ENCODE assay signal across 12 mouse cellular contexts in the genomic region with DNA sequence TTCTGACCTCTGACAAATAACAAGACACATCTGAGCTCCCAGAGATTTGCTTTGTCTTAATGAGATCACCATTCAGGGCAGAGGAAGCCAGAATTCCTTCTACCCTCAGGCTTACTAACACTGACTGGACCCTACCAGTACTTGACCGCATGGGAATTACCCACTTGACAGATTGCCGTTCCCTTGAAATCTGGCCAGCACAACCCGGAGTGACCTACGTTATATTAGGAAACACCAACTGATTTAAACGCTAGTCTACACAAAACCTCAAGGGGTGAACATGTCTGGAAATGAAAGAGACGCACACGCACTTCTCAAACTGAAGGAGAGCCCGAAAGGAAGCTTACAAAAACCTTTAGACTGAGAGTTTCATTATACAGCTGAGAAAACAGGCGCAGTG.
DNase-seq lines count a peak whose midpoint lies in the region; ATAC-seq and TF ChIP-seq lines count a peak whose summit lies in the region.
"Had no signal": no experiment of that assay in that cellular context is flagged by ENCODE, and none has a peak within 500 bp of the region (broad histone marks: within the 10 kb centered on the region; RNA-seq: fewer than 3 reads in every experiment).

No protein-coding gene starts in this region.

- ATAC-seq in hindbrain, embryonic 16.5 days, result 0 out of 2 replicates have a peak, but pooled peaks have one; percentile 34
- no peak for ATAC-seq in hindbrain, embryonic 14.5 days (ENCODE audit: low FRiP score)
- peak; percentile 80 for ATAC-seq in lung, postnatal 0 days

- peaks cover 3% of the 10 kb centered on the region; the same call in 1 of the 2 replicates for H3K9me3 ChIP-seq in hindbrain, embryonic 16.5 days (ENCODE audit: control insufficient read depth, low read length)
- H3K9me3 ChIP-seq in hindbrain, embryonic 14.5 days (ENCODE audit: control insufficient read depth, low read length), result no peaks in the 10 kb centered on the region
- no peaks in the 10 kb centered on the region for H3K9me3 ChIP-seq in lung, postnatal 0 days (ENCODE audit: low read length)
- H3K9me3 ChIP-seq in midbrain, embryonic 10.5 days (replicated peaks), result no peaks in the 10 kb centered on the region
- H3K9me3 ChIP-seq: limb, embryonic 12.5 days had no signal

- H3K36me3 ChIP-seq in hindbrain, embryonic 16.5 days (ENCODE audit: control insufficient read depth, insufficient read depth, low read length), result no peaks in the 10 kb centered on the region
- H3K36me3 ChIP-seq in hindbrain, embryonic 14.5 days (replicated peaks; ENCODE audit: control insufficient read depth, insufficient read depth), result no peaks in the 10 kb centered on the region
- H3K36me3 ChIP-seq in lung, postnatal 0 days (ENCODE audit: insufficient read depth, low read length), result no peaks in the 10 kb centered on the region
- no peaks in the 10 kb centered on the region for H3K36me3 ChIP-seq in midbrain, embryonic 10.5 days
- H3K36me3 ChIP-seq: limb, embryonic 12.5 days had no signal

- H3K4me2 ChIP-seq in hindbrain, embryonic 16.5 days (ENCODE audit: low read length), result no peak overlapping the region
- H3K4me2 ChIP-seq in hindbrain, embryonic 14.5 days (replicated peaks), result no peak overlapping the region
- H3K4me2 ChIP-seq in lung, postnatal 0 days (replicated peaks; ENCODE audit: low read depth, low read length), result no peak overlapping the region
- H3K4me2 ChIP-seq: limb, embryonic 12.5 days had no signal

- TF ChIP-seq CTCF in lung, postnatal 0 days (IDR thresholded peaks at IDR 0.05), result no peak

- DNase-seq in hindbrain, embryonic 14.5 days (ENCODE audit: low spot score), result no peak
- peak; percentile 46 for DNase-seq in adrenal gland, adult 8-10 months
- peak; percentile 75 for DNase-seq in fibroblast of lung, adult 2 months (ENCODE audit: low read depth)
- DNase-seq in lung, postnatal 0 days (ENCODE audit: low spot score), result peak; percentile 52
- no peak for DNase-seq in right cerebral cortex, postnatal 14 days
- no peak for DNase-seq in neural tube, embryonic 10.5 days (ENCODE audit: extremely low spot score, low spot score)
- DNase-seq in midbrain, embryonic 10.5 days (ENCODE audit: low spot score), result no peak
- DNase-seq: layer of hippocampus, adult 9-11 months; thymus, postnatal 36 days had no signal

- no peaks in the 10 kb centered on the region for H3K27me3 ChIP-seq in hindbrain, embryonic 16.5 days (replicated peaks; ENCODE audit: control insufficient read depth, insufficient read depth, low read length)
- no peaks in the 10 kb centered on the region for H3K27me3 ChIP-seq in hindbrain, embryonic 14.5 days (ENCODE audit: control insufficient read depth, insufficient read depth, low read length)
- H3K27me3 ChIP-seq in lung, postnatal 0 days (replicated peaks; ENCODE audit: insufficient read depth, low read length), result no peaks in the 10 kb centered on the region
- no peaks in the 10 kb centered on the region for H3K27me3 ChIP-seq in midbrain, embryonic 10.5 days (ENCODE audit: low read depth, poor library complexity, severe bottlenecking)
- H3K27me3 ChIP-seq: limb, embryonic 12.5 days had no signal

- no peak overlapping the region for H3K4me3 ChIP-seq in hindbrain, embryonic 16.5 days (ENCODE audit: low read length)
- no peak overlapping the region for H3K4me3 ChIP-seq in hindbrain, embryonic 14.5 days (replicated peaks; ENCODE audit: low read length)
- H3K4me3 ChIP-seq in lung, postnatal 0 days (ENCODE audit: low read depth, low read length), result no peak overlapping the region
- no peak overlapping the region for H3K4me3 ChIP-seq in midbrain, embryonic 10.5 days
- H3K4me3 ChIP-seq: limb, embryonic 12.5 days had no signal

- H3K9ac ChIP-seq in hindbrain, embryonic 16.5 days (ENCODE audit: low read depth, low read length), result no peak overlapping the region
- no peak overlapping the region for H3K9ac ChIP-seq in hindbrain, embryonic 14.5 days
- no peak overlapping the region for H3K9ac ChIP-seq in lung, postnatal 0 days (replicated peaks; ENCODE audit: low read depth)
- H3K9ac ChIP-seq: limb, embryonic 12.5 days had no signal

- no peaks in the 10 kb centered on the region for H3K4me1 ChIP-seq in hindbrain, embryonic 16.5 days (ENCODE audit: control insufficient read depth, insufficient read depth, low read depth, low read length)
- no peaks in the 10 kb centered on the region for H3K4me1 ChIP-seq in hindbrain, embryonic 14.5 days (replicated peaks; ENCODE audit: control insufficient read depth, insufficient read depth, low read length)
- no peaks in the 10 kb centered on the region; the same call in 1 of the 2 replicates for H3K4me1 ChIP-seq in lung, postnatal 0 days (ENCODE audit: insufficient read depth, low read depth, low read length)
- H3K4me1 ChIP-seq in midbrain, embryonic 10.5 days, result no peaks in the 10 kb centered on the region
- H3K4me1 ChIP-seq: limb, embryonic 12.5 days had no signal

- no peak overlapping the region for H3K27ac ChIP-seq in hindbrain, embryonic 16.5 days (ENCODE audit: low read depth, low read length)
- H3K27ac ChIP-seq in hindbrain, embryonic 14.5 days, result no peak overlapping the region
- no peak overlapping the region for H3K27ac ChIP-seq in lung, postnatal 0 days (ENCODE audit: low read length)
- H3K27ac ChIP-seq in midbrain, embryonic 10.5 days (replicated peaks), result no peak overlapping the region
- H3K27ac ChIP-seq: limb, embryonic 12.5 days; macrophage had no signal

- 75% methylated on average over 9 of the region's 9 CpGs for WGBS in hindbrain, embryonic 16.5 days
- 78% methylated on average over 9 of the region's 9 CpGs for WGBS in hindbrain, embryonic 14.5 days
- 47% methylated on average over 9 of the region's 9 CpGs for WGBS in lung, postnatal 0 days
- WGBS in midbrain, embryonic 10.5 days, result 93% methylated on average over 9 of the region's 9 CpGs

- TF ChIP-seq EP300 in lung, postnatal 0 days (IDR thresholded peaks at IDR 0.05), result no peak

Comparison
In these comparisons a context has a peak if more than half of its experiments do, and no peak if none do; other contexts are left out.
1. DNase-seq: peak in adrenal gland, adult 8-10 months (single experiment), fibroblast of lung, adult 2 months (single experiment) and lung, postnatal 0 days (single experiment); none in hindbrain, embryonic 14.5 days (single experiment), right cerebral cortex, postnatal 14 days (single experiment), neural tube, embryonic 10.5 days (single experiment) and midbrain, embryonic 10.5 days (single experiment).